Mouse (Mus musculus) adrenal gland, postnatal 10 days (tissue): Measurements from ENCODE around the gene Cntfr. TPM values are rescaled to one million over a fixed set of nuclear protein-coding genes. Genes with fewer than 3 reads are reported as not detected.
A peak's percentile ranks its signal among the peaks of the same experiment; 100 is the strongest.
"Not testable (repeated sequence)": the region's sequence is repeated elsewhere in the genome, so short reads cannot be mapped to it uniquely, and the experiment has no call there.

Source experiments
- DNase-seq: peaks from one replicate; pipeline ENCODE4 v3.0.0; 2021; ENCODE audit warnings: mixed read lengths
- total RNA-seq, 2 experiments: library from RNA; stranded (reverse); gene quantifications; 2 replicates each; pipeline ENCODE4 v1.2.3; 2021

The Cntfr gene
- total RNA-seq, 2 experiments from 2014 or later, result 53.0 to 67.0 TPM

DNA sequence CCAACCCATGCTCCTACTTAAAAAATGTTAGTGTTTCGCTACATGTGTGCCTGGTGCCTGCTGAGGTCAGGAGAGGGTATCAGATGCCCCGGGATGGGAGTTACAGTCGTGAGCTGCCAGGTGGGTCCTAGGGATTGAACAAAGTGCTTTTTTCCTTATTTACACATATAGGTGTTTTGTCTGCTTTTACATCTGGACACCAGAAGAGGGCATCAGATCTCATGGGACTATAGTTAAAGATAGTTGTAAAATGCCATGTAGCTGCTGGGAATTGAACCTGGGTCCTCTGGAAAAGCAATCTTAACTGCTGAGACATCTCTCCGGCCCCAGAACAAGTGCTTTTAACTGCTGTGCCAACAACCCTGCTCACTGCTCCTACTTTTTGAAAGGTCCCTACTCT is 13.3 kb upstream of the Cntfr start:
- no peak for DNase-seq

DNA sequence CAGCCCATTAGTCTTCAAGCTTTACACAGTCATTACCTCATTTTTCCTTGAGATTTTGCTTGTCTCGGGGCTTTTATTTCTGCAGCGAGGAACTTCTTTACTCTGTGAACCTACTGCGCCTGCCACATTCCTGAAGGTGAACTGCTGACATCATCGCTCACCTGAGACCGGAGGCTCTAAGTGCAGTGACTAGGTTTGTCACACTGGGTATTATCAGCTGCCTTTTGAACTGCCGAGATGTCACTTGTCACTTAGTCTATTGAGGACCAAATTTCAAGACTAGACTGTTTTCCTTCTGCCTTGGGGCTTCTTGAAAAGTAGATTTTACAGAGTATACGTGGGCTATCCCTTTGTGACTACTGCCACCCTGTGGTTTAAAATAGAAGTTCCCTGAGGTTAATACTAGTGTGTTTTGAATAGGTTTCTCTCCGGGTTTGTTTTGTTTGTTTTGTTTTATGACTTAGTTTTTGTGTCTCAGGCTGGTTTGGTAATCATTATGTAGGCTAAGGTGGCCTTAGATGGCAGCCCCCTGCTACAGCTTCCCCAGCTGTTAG is 11.4 kb upstream of the Cntfr start:
- peak; percentile 46 for DNase-seq

GRCm38 (mm10) chr4:41707011-41707535 is 10.2 kb upstream of the Cntfr start:
- peak; percentile 76 for DNase-seq

- DNase-seq, result no peak
Observed at GRCm38 (mm10) chr4:41705922-41706754, 9.2 kb upstream of the Cntfr start.

DNA sequence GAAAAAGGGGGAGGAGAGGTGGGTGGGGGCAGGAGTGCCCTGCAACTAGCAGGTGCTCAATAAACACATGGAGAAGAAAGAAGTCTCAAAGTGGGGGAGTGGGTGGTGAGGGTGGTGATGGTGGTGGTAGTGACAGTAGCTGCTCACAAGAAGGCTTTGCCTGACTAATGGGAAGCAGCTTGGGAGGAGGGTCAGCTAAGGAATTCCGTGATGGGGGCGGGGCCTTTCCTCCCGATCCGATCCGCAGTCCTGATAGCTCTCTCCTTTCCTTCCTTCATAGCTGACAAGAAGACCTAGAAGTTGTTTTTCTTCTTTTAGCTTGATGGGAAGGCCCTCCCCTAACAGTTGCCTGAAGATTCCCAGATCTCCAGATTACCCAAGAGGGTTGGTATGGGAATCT is 7.8 kb upstream of the Cntfr start:
- no peak for DNase-seq

DNA sequence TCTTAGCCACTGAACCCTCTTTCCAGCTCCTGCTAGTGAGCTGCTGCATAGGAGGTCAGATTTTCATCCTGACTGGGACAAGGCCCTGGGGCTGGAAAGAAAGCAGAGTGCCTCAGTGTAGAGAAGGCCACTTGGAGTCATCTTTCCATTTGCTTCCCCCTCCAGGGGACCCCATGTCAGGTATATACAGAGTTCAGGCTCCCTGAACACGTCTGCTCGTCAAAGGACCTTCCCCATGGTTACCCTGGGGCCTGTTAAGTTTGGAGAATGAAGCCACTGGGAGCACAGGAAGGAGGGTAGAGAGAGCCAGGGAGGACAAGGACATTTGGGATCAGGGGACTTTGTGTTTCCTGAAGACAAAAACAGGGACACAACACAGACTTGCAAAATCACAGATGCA is 5.3 kb upstream of the Cntfr start:
- not testable (repeated sequence) for DNase-seq

DNA sequence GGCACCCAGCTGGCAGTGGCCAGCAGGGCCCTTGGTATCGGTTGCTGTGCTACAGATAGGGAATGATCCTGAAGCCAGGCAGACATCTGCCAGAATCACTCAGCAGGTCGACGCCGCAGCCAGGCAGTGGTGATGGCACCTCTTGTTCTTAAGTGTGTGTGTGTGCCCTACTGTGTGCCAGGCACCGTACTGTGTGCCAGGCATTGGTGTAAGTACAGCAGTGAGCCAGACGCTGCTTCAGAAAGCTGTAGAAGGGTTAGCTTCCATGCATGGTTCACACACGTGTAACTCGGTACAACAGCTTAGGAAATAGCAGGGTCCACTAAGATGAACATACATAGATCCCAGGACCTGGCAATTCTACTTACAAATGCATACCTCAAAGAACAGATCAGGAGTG is 3.3 kb upstream of the Cntfr start:
- not testable (repeated sequence) for DNase-seq

- not testable (repeated sequence) for DNase-seq
Observed at GRCm38 (mm10) chr4:41699783-41700182, 2.9 kb upstream of the Cntfr start, which contains the start of gene Il11ra1. TSS of gene Il11ra1 (plus strand) at chr4:41699989.

- peak; percentile 63 for DNase-seq
Observed at GRCm38 (mm10) chr4:41698421-41699016, 1.6 kb upstream of the Cntfr start.

DNA sequence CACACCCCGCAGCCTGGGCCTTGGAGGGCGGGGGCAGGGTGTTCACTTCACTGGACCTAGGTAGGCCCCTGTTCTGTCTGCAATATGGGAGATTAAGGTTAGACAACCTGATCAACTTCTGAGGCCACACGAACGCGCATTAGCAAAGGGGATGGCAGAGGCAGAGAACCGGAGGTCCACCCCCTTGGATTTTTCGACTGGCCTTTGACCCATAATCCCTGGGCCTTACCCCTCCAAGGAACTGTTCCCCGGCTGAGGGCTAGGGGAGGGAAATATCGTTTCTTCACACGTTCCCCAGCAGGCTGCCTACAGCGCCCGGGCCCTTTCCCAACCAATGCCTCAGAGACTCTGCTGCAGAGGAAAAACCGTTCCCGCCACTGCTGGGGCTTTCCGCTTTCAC is 437 bp downstream of the Cntfr start:
- not testable (repeated sequence) for DNase-seq

DNA sequence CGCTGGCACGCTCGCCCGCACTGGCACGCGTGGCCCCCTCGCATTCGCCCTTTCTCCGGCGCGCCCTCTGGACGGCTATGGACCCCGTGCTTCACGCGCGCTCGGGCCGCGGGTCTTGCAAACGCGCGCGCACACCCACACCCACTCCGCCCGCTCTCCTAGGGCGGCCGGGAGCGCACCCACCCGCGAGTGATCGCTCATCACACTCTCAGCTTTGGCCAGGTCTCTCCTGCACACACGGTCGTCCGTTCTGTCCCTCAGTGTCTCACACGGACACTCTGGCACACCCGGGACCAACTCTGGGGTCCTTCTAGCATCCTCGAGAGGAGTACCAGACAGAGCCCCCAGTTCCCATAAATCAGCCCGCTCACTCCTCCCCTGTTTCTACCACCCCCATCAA is 1.1 kb downstream of the Cntfr start:
- not testable (repeated sequence) for DNase-seq

- DNase-seq, result not testable (repeated sequence)
Observed at GRCm38 (mm10) chr4:41693511-41693910, 3.4 kb downstream of the Cntfr start.

DNA sequence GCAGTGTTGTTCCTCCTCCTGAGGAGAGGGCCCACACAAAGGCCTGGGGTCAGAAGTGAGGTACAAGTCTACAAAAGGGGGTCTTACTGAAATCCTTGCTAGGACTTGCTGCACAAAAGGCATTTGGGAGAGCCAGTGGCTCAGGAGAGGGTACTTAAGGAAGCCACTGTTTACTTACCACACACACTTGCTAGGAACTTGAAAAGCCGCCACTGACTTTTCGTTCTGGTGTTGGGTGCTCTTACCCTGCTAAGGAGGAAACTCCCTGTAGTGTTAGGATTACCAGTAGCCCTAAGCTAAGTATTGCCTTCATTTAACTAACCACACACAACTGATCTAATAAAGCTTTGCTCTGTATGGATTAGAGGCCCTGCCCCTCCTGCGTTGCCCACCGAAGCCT is 6.9 kb downstream of the Cntfr start:
- DNase-seq, result not testable (repeated sequence)

GRCm38 (mm10) chr4:41688562-41688961 is 8.3 kb downstream of the Cntfr start:
- not testable (repeated sequence) for DNase-seq

DNA sequence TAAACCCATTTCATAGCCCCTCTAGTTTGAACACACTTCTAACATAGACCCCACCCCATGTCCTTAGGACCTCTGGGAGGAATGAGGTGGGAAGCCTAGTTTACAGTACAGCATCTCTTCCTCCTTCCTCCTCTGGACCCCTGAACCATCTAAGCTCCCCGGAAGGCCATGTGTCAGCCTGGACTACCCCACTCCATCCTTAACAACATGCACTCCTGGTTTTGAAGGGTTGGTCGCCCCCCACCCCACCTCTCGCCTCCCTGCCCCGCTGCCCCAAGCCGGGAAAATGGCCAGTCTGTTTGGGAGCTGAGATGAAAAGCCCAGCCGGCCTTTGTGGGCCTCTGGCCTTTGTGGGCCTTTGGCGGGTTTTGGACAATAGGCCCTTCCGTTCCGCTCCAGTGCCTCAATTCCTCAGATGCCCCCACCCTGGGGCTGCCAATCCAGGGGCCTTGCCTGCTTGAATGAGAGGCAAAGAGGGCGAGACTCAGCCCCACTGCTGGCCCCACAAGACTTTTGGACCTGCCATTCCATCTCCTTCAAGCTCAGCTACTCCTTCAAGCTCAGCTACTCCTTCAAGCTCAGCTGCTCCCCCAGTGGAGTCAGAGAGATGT is 10.9 kb downstream of the Cntfr start:
- DNase-seq, result not testable (repeated sequence)

DNA sequence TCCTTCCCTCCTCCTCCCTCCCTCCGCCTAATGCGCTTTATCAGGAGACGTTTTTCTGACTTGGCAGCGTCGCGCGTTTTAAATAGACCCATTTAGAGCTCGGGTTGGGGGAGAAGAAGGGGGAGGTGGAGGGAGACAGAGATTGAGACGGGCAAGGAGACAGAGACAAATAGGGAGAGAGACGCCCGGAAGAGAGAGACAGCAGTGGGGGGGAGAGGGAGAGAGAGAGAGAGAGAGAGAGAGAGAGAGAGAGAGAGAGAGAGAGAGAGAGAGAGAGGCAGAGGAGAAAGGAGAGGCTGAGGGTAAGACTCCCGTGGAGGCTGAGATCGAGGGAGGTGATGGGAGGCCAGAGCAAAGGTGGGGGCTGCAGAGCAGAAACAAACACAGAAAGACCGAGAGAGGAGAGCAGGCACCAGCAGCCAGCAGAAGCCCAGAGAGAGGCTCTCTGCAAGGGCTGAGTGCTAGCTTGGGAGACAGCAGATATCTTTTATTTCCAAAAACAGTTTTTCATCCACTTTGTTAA is 11.9 kb downstream of the Cntfr start:
- DNase-seq, result not testable (repeated sequence)

GRCm38 (mm10) chr4:41684131-41684930 is 12.6 kb downstream of the Cntfr start:
- not testable (repeated sequence) for DNase-seq

GRCm38 (mm10) chr4:41683303-41683702 is 13.6 kb downstream of the Cntfr start:
- DNase-seq, result not testable (repeated sequence)

- DNase-seq, result no peak
Observed at GRCm38 (mm10) chr4:41682789-41683188, 14.1 kb downstream of the Cntfr start.

DNA sequence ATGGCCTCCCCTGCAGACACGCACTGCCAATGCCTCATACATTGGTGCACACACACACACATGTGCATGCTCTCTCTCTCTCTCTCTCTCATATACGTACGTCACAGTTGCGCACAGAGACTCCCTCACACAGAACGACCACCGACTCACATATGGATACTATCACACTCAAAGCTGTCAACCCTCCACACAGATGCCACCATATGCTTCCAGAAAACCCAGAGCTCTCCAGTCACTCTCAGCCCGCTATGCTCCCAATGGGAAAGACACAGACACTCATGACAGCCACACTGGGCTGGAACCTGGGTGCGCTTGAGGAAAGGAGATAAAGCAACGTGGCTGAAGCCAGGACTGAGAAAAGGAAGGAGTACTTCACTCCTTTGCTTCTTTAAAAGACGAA is 14.9 kb downstream of the Cntfr start:
- no peak for DNase-seq

DNA sequence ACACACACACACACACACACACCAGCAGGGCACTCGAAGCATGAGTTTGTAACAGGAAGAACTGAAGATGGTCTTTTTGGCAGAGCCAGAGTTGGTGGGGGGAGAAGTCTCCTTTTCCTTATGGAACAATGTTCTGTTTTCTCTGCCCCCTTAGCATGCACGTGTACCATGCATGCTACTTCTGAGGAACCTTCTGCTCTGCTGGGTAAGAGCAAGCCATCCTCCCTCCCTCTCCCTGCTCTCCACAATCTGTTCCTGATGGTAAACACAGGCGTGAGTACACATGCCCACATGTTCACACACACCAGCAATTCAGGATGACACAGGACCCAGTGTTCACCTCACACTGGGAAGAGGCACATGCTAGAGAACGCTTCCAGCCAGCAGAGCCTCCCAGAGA is 15.7 kb downstream of the Cntfr start:
- no peak for DNase-seq
